Mouse (Mus musculus): ENCODE data around the gene Fcgr2b.
"Not testable (repeated sequence)": the region's sequence is repeated elsewhere in the genome, so short reads cannot be mapped to it uniquely, and the experiment has no call there.

The Fcgr2b gene

DNA sequence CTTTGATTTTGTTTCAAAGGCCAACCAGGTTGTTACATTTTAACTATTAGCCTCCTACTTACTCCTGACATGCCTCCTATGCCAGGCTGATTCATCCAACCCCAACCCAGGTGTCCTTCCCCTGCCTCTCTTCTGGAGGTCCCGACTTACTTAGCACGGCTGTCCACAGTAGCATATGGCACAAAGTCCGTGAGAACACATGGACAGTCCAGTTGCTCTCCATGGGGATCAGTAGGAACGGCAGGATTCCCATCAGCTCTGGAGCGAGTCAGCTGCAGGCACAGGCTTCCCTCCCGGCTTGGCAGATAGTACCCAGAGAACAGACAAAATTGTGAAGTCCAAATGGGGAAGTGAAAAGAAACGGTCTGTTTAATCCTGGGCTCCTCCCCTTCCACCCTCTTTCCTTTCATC is 591 bp downstream of the Fcgr2b start:
- no peak for DNase-seq (ENCODE audit: low read depth, low spot score)

- DNase-seq (ENCODE audit: low read depth, low spot score) = not testable (repeated sequence)
These were observed 997 bp downstream of the Fcgr2b start for GRCm38 (mm10) chr1:170975350-170975749.

DNA sequence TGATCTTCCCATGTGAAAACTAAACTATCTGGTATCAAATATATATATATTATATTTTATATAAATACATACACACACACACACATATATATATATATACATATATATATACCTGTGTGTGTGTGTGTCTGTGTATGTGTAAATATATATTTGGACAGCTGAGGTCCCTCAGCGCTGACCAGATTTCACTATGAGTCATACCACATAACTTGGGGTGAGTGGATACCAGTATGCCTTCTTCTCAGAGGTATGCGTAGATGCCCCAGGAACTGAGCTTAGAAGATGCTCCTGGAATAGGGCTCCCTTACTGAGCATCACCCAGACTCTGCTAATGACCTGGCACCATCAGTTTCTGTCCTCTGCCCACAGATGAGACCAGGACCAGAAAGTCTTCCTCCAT is 1.6 kb downstream of the Fcgr2b start:
- no peak for DNase-seq (ENCODE audit: low read depth, low spot score)

DNA sequence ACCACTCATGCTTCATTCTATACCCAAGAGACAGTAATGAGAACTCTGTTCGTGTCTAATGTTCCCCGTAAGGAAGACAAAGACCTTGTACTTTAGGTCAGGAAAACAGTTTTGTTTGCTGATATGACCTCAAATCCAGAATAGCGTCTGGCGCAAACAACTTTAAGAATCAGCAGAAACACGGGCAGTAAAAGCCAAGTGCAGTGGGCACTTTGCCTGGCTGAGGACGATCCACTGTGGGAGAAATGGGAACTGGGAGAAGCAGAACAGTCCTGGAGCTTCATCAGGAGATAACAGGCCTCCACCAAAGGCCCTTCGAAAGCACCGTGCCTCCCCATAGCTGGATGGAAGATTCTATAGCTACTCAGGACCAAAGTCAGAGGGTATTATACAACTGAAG is 2.2 kb downstream of the Fcgr2b start:
- DNase-seq (ENCODE audit: low read depth, low spot score) = no peak

DNA sequence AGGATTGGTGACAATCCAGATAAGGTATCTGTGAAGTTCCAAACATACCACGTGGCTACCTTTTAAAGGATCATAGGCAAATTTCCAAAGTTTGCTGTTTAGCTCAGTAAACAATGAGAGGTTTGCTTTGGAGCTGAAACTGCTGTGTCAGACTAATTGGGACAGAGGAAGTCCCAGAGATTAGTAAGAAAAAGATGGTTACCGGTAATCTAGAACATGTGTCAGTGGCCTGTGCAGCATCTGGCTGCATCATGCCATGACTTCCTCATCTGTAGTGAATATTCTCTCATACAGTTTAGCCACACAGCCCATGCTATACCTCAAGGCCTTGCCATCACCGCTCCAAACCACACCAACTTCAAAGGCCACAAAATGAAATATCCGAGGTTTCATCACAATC is 3.4 kb downstream of the Fcgr2b start:
- no peak for DNase-seq (ENCODE audit: low read depth, low spot score)

DNA sequence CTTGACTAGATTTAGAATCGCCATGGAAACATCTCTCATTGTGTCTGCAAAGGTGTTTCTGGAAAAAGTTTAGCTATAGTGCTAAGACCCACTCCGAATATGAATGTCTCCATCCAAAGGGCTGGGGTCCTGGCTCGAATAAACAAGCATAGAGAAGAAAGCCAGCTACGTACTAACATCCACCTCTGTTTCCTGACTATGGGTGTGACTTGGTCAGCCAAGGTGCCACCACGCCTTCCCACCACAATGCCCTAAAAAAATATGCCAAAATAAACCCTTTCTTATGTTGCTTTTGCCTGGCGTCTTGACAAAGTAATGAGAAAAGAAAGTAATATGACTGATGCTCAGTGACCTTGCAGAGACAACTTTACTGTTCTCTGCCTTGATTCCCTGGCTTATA is 3.9 kb downstream of the Fcgr2b start:
- no peak for DNase-seq (ENCODE audit: low read depth, low spot score)

DNA sequence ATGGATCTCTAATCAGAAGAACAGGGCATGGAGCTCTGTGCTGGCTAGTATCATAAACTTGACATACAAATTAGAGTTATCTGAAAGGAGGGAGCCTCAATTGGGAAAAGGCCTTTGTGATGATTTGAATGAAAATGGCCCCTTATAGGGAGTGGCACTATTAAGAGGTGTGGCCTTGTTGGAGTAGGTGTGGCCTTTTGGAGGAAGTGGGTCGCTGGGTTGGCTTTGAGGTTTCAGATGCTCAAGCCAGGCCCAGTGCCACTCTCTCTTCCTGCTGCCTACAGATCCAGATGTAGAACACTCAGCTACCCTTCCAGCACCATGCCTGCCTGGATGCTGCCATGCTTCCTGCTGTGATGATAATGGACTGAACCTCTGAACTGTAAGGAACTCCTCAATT is 7.8 kb downstream of the Fcgr2b start:
- peak; percentile 53 for DNase-seq (ENCODE audit: low read depth, low spot score)

DNA sequence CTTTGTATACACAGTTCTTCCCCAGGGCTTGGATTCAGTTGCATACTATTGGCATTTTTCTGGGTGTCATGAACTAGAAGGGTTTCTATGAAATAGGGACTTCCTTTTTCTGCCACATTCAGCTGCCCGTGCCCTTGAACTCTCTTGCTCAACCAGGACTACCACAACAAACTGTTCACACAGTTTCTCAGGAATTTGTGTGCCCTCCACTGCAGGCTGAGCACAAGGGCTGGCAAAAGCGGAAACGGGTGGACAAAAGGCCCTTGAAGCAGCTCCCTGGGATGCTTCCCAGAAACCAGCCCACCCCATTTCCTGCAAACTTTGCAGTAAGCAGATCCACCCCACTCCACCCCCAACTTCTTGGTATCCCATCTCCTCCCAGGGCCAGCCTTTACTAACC is 8.8 kb downstream of the Fcgr2b start:
- DNase-seq (ENCODE audit: low read depth, low spot score) = peak; percentile 68

- peak; percentile 81 for DNase-seq (ENCODE audit: low read depth, low spot score)
These were observed 13.3 kb downstream of the Fcgr2b start for GRCm38 (mm10) chr1:170963087-170963486.

- DNase-seq (ENCODE audit: low read depth, low spot score) = no peak
These were observed 14.0 kb downstream of the Fcgr2b start for GRCm38 (mm10) chr1:170962301-170962700.

- no peak for DNase-seq (ENCODE audit: low read depth, low spot score)
These were observed 15.2 kb downstream of the Fcgr2b start for GRCm38 (mm10) chr1:170961101-170961500.

- peak; percentile 31 for DNase-seq (ENCODE audit: low read depth, low spot score)
These were observed 16.6 kb downstream of the Fcgr2b start for GRCm38 (mm10) chr1:170959791-170960190.

- DNase-seq (ENCODE audit: low read depth, low spot score) = no peak
These were observed 18.1 kb downstream of the Fcgr2b start for GRCm38 (mm10) chr1:170958225-170958624.

DNA sequence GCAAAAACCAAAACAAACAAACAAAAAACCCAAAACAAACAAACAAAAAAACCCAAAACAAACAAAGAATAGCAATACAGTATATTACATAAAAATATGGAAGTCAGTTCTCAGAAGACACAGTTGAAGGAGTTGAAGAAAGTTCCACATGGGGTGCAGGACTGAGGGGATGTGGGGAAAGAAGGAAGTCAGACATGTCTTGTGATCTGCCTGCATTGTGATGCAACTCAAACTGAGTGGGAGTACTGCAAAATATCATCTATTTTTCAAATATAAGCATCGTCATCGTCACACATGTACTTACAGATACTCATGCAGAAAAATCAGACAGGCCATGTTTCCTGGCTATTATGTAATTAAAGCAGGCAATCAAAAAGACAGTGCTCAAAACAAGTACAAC is 23.2 kb downstream of the Fcgr2b start:
- no peak for DNase-seq (ENCODE audit: low read depth, low spot score)

DNA sequence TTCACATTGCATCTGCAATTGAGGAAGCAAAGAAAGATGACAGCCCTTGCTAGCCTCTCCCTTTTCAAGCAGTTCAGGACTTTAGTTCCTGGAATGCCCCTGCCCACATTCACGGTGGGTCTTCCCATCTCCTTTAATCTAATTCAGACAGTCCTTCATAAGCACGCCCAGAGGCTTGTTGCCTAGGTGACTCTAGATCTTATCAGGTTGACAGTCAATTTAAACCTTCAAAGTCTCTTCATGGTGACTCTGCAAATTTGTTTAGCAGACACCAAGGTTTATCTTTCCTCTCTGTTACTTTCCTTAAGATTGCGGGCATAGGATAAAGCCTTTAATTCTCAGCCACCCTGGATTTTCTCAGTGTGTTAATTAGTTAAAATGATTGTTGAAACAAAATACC is 25.6 kb downstream of the Fcgr2b start:
- DNase-seq (ENCODE audit: low read depth, low spot score) = no peak

DNA sequence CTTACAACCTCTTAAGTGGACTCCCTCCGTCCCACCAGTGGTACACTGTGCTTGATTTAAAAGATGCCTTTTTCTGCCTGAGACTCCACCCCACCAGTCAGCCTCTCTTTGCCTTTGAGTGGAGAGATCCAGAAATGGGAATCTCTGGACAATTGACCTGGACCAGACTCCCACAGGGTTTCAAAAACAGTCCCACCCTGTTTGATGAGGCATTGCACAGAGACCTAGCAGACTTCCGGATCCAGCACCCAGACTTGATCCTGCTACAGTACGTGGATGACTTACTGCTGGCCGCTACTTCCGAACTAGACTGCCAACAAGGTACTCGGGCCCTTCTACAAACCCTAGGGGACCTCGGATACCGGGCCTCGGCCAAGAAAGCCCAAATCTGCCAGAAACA is 31.4 kb downstream of the Fcgr2b start:
- not testable (repeated sequence) for DNase-seq (ENCODE audit: low read depth, low spot score)

DNA sequence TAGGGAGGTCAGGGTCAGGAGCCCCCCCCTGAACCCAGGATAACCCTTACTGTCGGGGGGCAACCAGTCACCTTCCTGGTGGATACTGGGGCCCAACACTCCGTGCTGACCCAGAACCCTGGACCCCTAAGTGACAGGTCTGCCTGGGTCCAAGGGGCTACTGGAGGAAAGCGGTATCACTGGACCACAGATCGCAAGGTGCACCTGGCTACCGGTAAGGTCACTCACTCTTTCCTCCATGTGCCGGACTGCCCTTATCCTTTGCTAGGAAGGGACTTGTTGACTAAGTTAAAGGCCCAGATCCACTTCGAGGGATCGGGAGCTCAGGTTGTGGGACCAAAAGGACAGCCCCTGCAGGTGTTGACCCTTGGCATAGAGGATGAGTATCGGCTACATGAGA is 32.2 kb downstream of the Fcgr2b start:
- DNase-seq (ENCODE audit: low read depth, low spot score) = not testable (repeated sequence)

GRCm38 (mm10) chr1:170939255-170939654 is 37.1 kb downstream of the Fcgr2b start:
- no peak for DNase-seq (ENCODE audit: low read depth, low spot score)

GRCm38 (mm10) chr1:170934383-170934782 is 42.0 kb downstream of the Fcgr2b start:
- DNase-seq (ENCODE audit: low read depth, low spot score) = no peak

- DNase-seq (ENCODE audit: low read depth, low spot score) = no peak
These were observed 42.4 kb downstream of the Fcgr2b start for GRCm38 (mm10) chr1:170933940-170934339.

DNA sequence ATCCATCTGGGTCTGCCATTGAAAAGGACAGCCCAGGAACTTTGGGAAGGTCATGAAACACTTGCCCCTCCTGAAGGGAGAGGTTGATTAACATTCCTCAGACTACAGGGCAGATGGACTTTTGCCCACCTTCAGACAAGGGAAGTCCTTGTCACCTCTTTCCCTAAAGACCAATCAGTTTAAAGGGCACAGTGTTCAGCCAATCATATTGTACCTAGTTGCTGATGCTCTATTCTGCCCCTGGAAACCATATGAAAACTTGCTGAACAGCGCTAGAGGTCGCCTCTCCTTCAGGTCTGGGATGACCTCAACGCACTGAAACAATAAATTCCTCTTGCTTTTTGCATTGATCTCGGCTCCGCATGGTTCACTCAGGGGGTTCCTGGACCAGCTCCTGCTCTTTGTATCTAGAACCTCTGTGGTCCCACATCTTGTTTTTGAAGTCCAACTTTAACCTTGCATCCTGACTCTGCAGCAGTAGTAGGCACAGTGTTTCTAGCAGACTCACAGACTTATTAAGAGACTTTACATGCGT is 42.9 kb downstream of the Fcgr2b start:
- peak; percentile 65 for DNase-seq (ENCODE audit: low read depth, low spot score)

DNA sequence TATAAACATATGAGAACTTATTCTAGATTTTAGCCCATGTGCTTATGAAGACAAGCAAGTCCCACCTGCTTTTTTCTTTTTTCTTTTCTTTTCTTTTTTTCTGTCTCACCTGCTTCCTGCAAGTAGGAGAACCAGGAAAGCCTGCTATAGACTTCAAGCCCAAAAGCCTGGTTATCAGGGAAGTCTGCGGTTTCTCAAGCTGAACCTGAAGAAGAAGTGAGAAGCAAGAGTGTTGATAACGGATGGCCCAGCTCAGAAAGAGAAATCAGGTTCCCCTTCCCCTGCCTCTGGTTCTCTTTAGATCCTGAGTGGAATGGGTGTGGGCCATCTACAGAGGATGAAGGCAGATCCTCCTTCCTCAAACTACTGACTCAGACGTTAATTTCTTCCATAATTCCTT is 44.3 kb downstream of the Fcgr2b start:
- no peak for DNase-seq (ENCODE audit: low read depth, low spot score)

GRCm38 (mm10) chr1:170929245-170929644 is 47.1 kb downstream of the Fcgr2b start:
- no peak for DNase-seq (ENCODE audit: low read depth, low spot score)

GRCm38 (mm10) chr1:170928467-170928866 is 47.9 kb downstream of the Fcgr2b start:
- no peak for DNase-seq (ENCODE audit: low read depth, low spot score)

All from ES-CJ7 (cell line).